Mouse (Mus musculus): ENCODE measurements at regions not wholly inside any gene's neighbourhood (a gene's known extent, or its start where the extent isn't known, plus 50 kb on each side); places are given as distances from the start of the nearest gene placed in this dataset.

DNA sequence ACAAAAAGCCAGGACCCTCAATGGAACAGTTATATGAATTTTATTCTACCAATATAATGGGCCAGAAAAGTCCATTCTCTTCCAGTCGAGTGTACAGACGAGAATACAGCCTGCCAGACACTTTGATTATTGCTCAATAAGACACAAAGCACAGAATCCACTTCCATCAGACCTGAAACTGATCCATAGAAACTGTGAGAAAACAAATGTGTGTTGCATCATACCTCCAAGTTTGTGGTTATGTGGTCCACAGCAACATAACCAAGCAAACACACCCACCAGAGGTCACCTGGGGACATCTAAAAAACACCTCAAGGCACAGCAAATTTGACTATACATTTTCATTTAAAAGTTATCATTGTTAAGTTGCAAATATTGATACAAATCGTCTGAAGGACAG lies 183.2 kb downstream of the 4933412E24Rik start:
- TF ChIP-seq CTCF (IDR thresholded peaks at IDR 0.05; ENCODE audit: extremely low read depth, insufficient read length, insufficient replicate concordance, low read depth, low read length) (no peak), POLR2A (IDR thresholded peaks at IDR 0.05; ENCODE audit: low read depth, low read length) (no peak)

Measured in small intestine, adult 2 months (tissue).